Mouse (Mus musculus) heart, embryonic 16.5 days (tissue): ENCODE measurements around the gene Scgb1b19. TPM values are rescaled to one million over a fixed set of nuclear protein-coding genes. Genes with fewer than 3 reads are reported as not detected.
"Not testable (repeated sequence)": the region's sequence is repeated elsewhere in the genome, so short reads cannot be mapped to it uniquely, and the experiment has no call there.

Experiments used
- ATAC-seq: fragments of 200-750 bp; cut with Nextera tagmentation; replicated peaks from 2 replicates; pipeline ENCODE4 v1.8.0; 2017; ENCODE audit warnings: moderate number of reproducible peaks; ENCODE audit not compliant: insufficient read depth, low FRiP score; ENCODE audit errors: extremely low read depth
- H3K27ac ChIP-seq: fragments of 300-500 bp; sonication (generic); 2 replicates; pipeline ENCODE4 v1.5.1; 2014; ENCODE audit warnings: mild to moderate bottlenecking, low read length, control low read depth, moderate library complexity
- H3K27me3 ChIP-seq: fragments of 300-500 bp; sonication (generic); 2 replicates; pipeline ENCODE4 v1.6.1; 2014; ENCODE audit warnings: low read length, mixed read lengths; ENCODE audit not compliant: control insufficient read depth, insufficient read depth
- H3K36me3 ChIP-seq: fragments of 300-500 bp; sonication (generic); 2 replicates; pipeline ENCODE4 v1.6.1; 2014; ENCODE audit not compliant: control insufficient read depth, insufficient read depth
- H3K4me1 ChIP-seq: fragments of 300-500 bp; sonication (generic); 2 replicates; pipeline ENCODE4 v1.6.1; 2014; ENCODE audit warnings: low read length, mixed read lengths; ENCODE audit not compliant: control insufficient read depth, insufficient read depth
- H3K4me2 ChIP-seq: fragments of 300-500 bp; sonication (generic); 2 replicates; pipeline ENCODE4 v1.6.1; 2014; ENCODE audit warnings: low read depth, mild to moderate bottlenecking, control low read depth, low read length
- H3K4me3 ChIP-seq: fragments of 300-500 bp; sonication (generic); 2 replicates; pipeline ENCODE4 v1.5.1; 2014; ENCODE audit warnings: mild to moderate bottlenecking, control low read depth, low read length
- H3K9ac ChIP-seq: fragments of 300-500 bp; sonication (generic); 2 replicates; pipeline ENCODE4 v1.6.1; 2014; ENCODE audit warnings: low read length, control low read depth
- H3K9me3 ChIP-seq: fragments of 300-500 bp; sonication (generic); replicated peaks from 2 replicates; pipeline ENCODE4 v1.6.1; 2016; ENCODE audit warnings: low read length; ENCODE audit not compliant: control insufficient read depth
- WGBS: fragments of 180-500 bp; shearing (Covaris S2); extraction: QIAGEN DNeasy Blood & Tissue Kit; methylation state at CpG from one replicate; pipeline ENCODE4 v1.1.7; 2014; 5-methylcytosine and 5-hydroxymethylcytosine counted together
- polyA plus RNA-seq: library from polyadenylated mRNA; unstranded; fragments of >200 nt; fragmentation: Nextera tagmentation; extraction: Ambion mirVana; gene quantifications from 2 replicates; pipeline ENCODE4 v1.2.1, GENCODE M21; 2015

Gene Scgb1b19
- polyA plus RNA-seq, result not detected in 2 replicates

DNA sequence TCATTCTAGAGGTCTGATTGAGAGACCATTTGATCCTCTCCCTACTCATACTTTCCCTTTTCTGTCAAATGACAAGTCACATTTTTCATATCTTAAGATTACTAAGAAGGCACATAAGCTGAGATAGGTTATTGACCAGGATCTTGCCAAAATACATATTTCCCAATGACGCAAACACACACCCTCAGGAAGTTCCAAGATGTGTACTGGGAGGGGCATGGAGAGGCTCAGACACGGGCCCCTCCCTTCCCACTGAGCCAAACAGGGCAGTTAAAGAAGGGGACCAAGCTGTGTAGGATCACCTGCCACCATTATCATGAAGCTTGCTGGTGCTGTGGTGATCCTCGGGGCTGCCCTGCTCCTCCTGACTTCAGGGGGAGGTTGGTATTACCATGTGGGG is at the start of gene Scgb1b19:
TSS of gene Scgb1b19 (plus strand) at position 301 of the 400 bp plus-strand sequence.
- ATAC-seq, H3K27me3 ChIP-seq, H3K9me3 ChIP-seq, H3K36me3 ChIP-seq, H3K27ac ChIP-seq, H3K4me3 ChIP-seq, H3K9ac ChIP-seq, H3K4me1 ChIP-seq, H3K4me2 ChIP-seq: not testable (repeated sequence)
- 75% methylated on average over 2 of the region's 3 CpGs for WGBS

DNA sequence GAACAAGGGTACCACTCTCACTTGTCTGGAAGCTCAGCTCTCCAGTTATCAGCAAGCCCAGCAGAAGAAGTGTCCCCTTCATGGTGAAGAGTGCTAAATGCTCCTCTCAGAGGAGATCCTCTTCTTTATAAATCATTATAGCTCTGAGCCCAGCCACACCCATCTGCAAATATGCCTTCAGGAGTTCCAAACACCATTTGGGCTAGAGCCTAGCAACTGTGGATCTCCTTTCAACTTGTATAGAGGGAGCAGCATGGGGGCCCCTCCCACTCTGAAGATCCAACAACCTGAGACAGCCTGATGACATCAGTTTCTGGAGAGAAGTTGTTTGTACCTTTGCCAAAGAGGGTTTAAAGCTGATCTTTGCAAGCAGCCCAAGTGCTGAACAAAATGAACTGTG is 6.9 kb upstream of the Scgb1b19 start, which contains the start of gene Scgb2b19:
TSS of gene Scgb2b19 (minus strand) at position 101 of the 400 bp plus-strand sequence.
- not testable (repeated sequence) for H3K4me1 ChIP-seq, H3K4me2 ChIP-seq, H3K4me3 ChIP-seq, H3K9ac ChIP-seq, H3K9me3 ChIP-seq, ATAC-seq, H3K27ac ChIP-seq, H3K36me3 ChIP-seq, H3K27me3 ChIP-seq

Other genes with a start within 250 kb of the Scgb1b19 start
- not detected in 2 replicates for gene Scgb2b17, start 230.7 kb upstream of the Scgb1b19 start, polyA plus RNA-seq
- gene Scgb1b17, start 223.8 kb upstream of the Scgb1b19 start, polyA plus RNA-seq, result not detected in 2 replicates
- not detected in 2 replicates for gene Scgb2b18, start 113.4 kb upstream of the Scgb1b19 start, polyA plus RNA-seq
- not detected in 2 replicates for gene Scgb1b18, start 101.7 kb upstream of the Scgb1b19 start, polyA plus RNA-seq
- gene Scgb2b19, start 7.0 kb upstream of the Scgb1b19 start, polyA plus RNA-seq, result not detected in 2 replicates
- gene Scgb2b20, start 79.0 kb downstream of the Scgb1b19 start, polyA plus RNA-seq, result not detected in 2 replicates
- gene Scgb1b20, start 85.9 kb downstream of the Scgb1b19 start, polyA plus RNA-seq, result not detected in 2 replicates
- gene Scgb2b21, start 233.2 kb downstream of the Scgb1b19 start, polyA plus RNA-seq, result not detected in 2 replicates